Mouse (Mus musculus) neural tube, embryonic 15.5 days (tissue): ENCODE measurements at regions not wholly inside any gene's neighbourhood (a gene's known extent, or its start where the extent isn't known, plus 50 kb on each side); places are given as distances from the start of the nearest gene placed in this dataset.

ENCODE experiments used
- ATAC-seq: fragments of 200-750 bp; cut with Nextera tagmentation; 2 replicates; pipeline ENCODE4 v1.8.0; 2017; ENCODE audit warnings: mild to moderate bottlenecking, moderate TSS enrichment, moderate library complexity; ENCODE audit not compliant: low FRiP score
- H3K27ac ChIP-seq: fragments of 300-500 bp; sonication (generic); replicated peaks from 2 replicates; pipeline ENCODE4 v1.5.1; 2015; ENCODE audit warnings: mild to moderate bottlenecking, inconsistent platforms
- H3K27me3 ChIP-seq: fragments of 300-500 bp; sonication (generic); replicated peaks from 2 replicates; pipeline ENCODE4 v1.6.1; 2015; ENCODE audit warnings: inconsistent platforms
- H3K36me3 ChIP-seq: fragments of 300-500 bp; sonication (generic); 2 replicates; pipeline ENCODE4 v1.6.1; 2015; ENCODE audit warnings: inconsistent platforms
- H3K4me1 ChIP-seq: fragments of 300-500 bp; sonication (generic); 2 replicates; pipeline ENCODE4 v1.6.1; 2015; ENCODE audit warnings: inconsistent platforms
- H3K4me2 ChIP-seq: fragments of 300-500 bp; sonication (generic); 2 replicates; pipeline ENCODE4 v1.6.1; 2015; ENCODE audit warnings: inconsistent platforms, mild to moderate bottlenecking, moderate library complexity
- H3K4me3 ChIP-seq: fragments of 300-500 bp; sonication (generic); replicated peaks from 2 replicates; pipeline ENCODE4 v1.5.1; 2015; ENCODE audit warnings: mild to moderate bottlenecking, inconsistent platforms
- H3K9ac ChIP-seq: fragments of 300-500 bp; sonication (generic); replicated peaks from 2 replicates; pipeline ENCODE4 v1.6.1; 2015; ENCODE audit warnings: mild to moderate bottlenecking, inconsistent platforms
- H3K9me3 ChIP-seq: fragments of 300-500 bp; sonication (generic); replicated peaks from 2 replicates; pipeline ENCODE4 v1.6.1; 2016; ENCODE audit warnings: inconsistent platforms
- WGBS: fragments of 180-500 bp; shearing (Covaris S2); methylation state at CpG from one replicate; pipeline ENCODE4 v1.1.7; 2015; ENCODE audit warnings: mixed read lengths; 5-methylcytosine and 5-hydroxymethylcytosine counted together

GRCm38 (mm10) chr5:39960981-39961380 lies 205.7 kb upstream of the Hs3st1 start:
- Histone ChIP-seq H3K36me3 (no peaks in the 10 kb centered on the region), H3K27me3 (no peaks in the 10 kb centered on the region), H3K4me3 (no peak overlapping the region), H3K9me3 (no peaks in the 10 kb centered on the region), H3K9ac (no peak overlapping the region), H3K4me1 (no peaks in the 10 kb centered on the region), H3K27ac (no peak overlapping the region), H3K4me2 (no peak overlapping the region)
- ATAC-seq: no peak
- WGBS: 29% methylated on average over 4 of the region's 4 CpGs

- Histone ChIP-seq H3K4me1 (no peaks in the 10 kb centered on the region), H3K4me2 (no peak overlapping the region), H3K36me3 (no peaks in the 10 kb centered on the region), H3K9ac (no peak overlapping the region), H3K27me3 (no peaks in the 10 kb centered on the region), H3K9me3 (no peaks in the 10 kb centered on the region), H3K4me3 (no peak overlapping the region), H3K27ac (no peak overlapping the region)
- ATAC-seq: no peak
- WGBS: 87% methylated on average over 2 of the region's 2 CpGs
These were observed 180.3 kb upstream of the Hs3st1 start for GRCm38 (mm10) chr5:39935564-39935963.

DNA sequence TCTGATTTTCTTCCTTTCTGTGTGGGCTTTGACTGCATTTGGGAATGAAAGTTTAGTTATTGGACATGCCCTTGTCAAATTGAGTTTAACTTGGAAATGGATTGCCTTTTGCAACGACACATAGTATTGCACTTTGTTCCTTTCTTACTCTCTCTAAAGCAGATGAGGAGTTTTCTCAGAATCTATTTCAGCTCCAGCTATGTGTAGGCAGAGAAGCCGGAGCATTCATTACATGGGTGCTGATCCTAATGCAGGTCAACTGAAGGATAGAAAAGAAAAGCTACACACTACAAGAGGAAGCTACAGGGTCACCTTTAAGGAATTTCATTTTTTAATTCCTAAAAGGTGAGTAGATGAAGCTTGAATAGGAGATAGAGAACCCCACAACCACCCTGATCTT lies 176.6 kb upstream of the Hs3st1 start:
- Histone ChIP-seq H3K27me3 (no peaks in the 10 kb centered on the region), H3K9ac (no peak overlapping the region), H3K27ac (no peak overlapping the region), H3K36me3 (no peaks in the 10 kb centered on the region), H3K4me2 (no peak overlapping the region), H3K9me3 (no peaks in the 10 kb centered on the region), H3K4me3 (no peak overlapping the region), H3K4me1 (no peaks in the 10 kb centered on the region)
- no peak for ATAC-seq
- 88% methylated on average over 2 of the region's 2 CpGs for WGBS

DNA sequence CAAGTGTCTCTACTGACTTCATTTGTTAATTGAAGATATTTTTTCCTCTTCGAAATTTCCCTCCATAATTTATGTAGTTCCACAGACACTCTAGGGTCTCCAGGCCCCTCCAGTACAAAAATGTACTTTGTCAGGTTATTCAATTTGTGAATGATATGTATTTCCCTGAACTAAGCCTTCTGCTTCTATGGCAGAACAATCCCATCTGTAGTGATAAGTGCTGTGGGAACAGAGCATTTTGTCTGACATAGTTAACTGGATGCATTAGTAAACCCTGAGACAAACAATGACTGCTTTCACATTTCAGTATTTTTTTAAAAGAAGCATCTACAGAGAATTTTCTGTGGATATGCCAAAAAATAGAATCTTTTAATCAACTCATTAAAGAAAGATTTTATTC lies 154.1 kb upstream of the Hs3st1 start:
- Histone ChIP-seq H3K36me3 (no peaks in the 10 kb centered on the region), H3K9ac (no peak overlapping the region), H3K27me3 (no peaks in the 10 kb centered on the region), H3K27ac (no peak overlapping the region), H3K9me3 (no peaks in the 10 kb centered on the region), H3K4me2 (no peak overlapping the region), H3K4me3 (no peak overlapping the region), H3K4me1 (no peaks in the 10 kb centered on the region)
- no peak for ATAC-seq
- WGBS: 71% methylated on average over 1 of the region's 1 CpGs

- Histone ChIP-seq H3K9ac (no peak overlapping the region), H3K4me3 (no peak overlapping the region), H3K4me2 (no peak overlapping the region), H3K36me3 (no peaks in the 10 kb centered on the region), H3K4me1 (no peaks in the 10 kb centered on the region), H3K27me3 (no peaks in the 10 kb centered on the region), H3K27ac (no peak overlapping the region), H3K9me3 (no peaks in the 10 kb centered on the region)
- WGBS: 67% methylated on average over 2 of the region's 2 CpGs
- ATAC-seq: no peak
These were observed 116.4 kb upstream of the Hs3st1 start for GRCm38 (mm10) chr5:39871723-39872085.

GRCm38 (mm10) chr5:39870835-39871722 lies 115.8 kb upstream of the Hs3st1 start:
- no peak for ATAC-seq
- H3K27ac ChIP-seq: no peak overlapping the region
- H3K4me1 ChIP-seq: no peaks in the 10 kb centered on the region
- H3K9ac ChIP-seq: no peak overlapping the region
- no peak overlapping the region for H3K4me2 ChIP-seq
- no peaks in the 10 kb centered on the region for H3K27me3 ChIP-seq
- 43% methylated on average over 10 of the region's 10 CpGs for WGBS
- H3K36me3 ChIP-seq: no peaks in the 10 kb centered on the region
- no peaks in the 10 kb centered on the region for H3K9me3 ChIP-seq
- no peak overlapping the region for H3K4me3 ChIP-seq

DNA sequence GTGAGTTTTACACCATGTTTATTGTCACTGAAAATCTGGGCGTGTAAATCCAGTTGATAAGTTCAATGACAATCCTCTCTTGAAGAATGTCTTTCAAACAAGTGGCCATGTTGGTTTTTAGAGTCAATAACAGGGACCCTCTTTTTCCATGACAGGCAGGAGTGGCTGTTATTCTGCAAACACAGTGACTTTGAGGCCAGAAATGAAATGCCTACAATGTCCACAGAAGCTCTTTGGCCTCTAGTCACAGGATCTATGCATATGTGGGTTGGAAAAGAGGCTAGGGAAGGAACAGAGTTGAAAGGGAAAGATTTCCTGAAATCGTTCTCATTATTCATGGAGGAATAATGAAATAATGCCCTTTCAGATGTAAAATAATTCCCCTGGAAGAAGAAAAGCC lies 101.9 kb upstream of the Hs3st1 start:
- H3K36me3 ChIP-seq: no peaks in the 10 kb centered on the region
- WGBS: 45% methylated on average over 2 of the region's 2 CpGs
- no peak overlapping the region for H3K27ac ChIP-seq
- H3K27me3 ChIP-seq: no peaks in the 10 kb centered on the region
- H3K4me1 ChIP-seq: 0 out of 2 replicates have a peak, but pooled peaks cover 5% of the 10 kb centered on the region
- H3K4me3 ChIP-seq: no peak overlapping the region
- H3K9ac ChIP-seq: no peak overlapping the region
- H3K9me3 ChIP-seq: no peaks in the 10 kb centered on the region
- no peak overlapping the region for H3K4me2 ChIP-seq
- ATAC-seq: no peak

GRCm38 (mm10) chr5:39856616-39857156 lies 101.4 kb upstream of the Hs3st1 start:
- Histone ChIP-seq H3K4me1 (0 out of 2 replicates have a peak, but pooled peaks cover 5% of the 10 kb centered on the region), H3K27me3 (no peaks in the 10 kb centered on the region), H3K27ac (no peak overlapping the region), H3K9ac (no peak overlapping the region), H3K4me2 (no peak overlapping the region), H3K9me3 (no peaks in the 10 kb centered on the region), H3K4me3 (no peak overlapping the region), H3K36me3 (no peaks in the 10 kb centered on the region)
- peak; percentile 66; the same call in 1 of the 2 replicates for ATAC-seq
- 40% methylated on average over 3 of the region's 3 CpGs for WGBS

DNA sequence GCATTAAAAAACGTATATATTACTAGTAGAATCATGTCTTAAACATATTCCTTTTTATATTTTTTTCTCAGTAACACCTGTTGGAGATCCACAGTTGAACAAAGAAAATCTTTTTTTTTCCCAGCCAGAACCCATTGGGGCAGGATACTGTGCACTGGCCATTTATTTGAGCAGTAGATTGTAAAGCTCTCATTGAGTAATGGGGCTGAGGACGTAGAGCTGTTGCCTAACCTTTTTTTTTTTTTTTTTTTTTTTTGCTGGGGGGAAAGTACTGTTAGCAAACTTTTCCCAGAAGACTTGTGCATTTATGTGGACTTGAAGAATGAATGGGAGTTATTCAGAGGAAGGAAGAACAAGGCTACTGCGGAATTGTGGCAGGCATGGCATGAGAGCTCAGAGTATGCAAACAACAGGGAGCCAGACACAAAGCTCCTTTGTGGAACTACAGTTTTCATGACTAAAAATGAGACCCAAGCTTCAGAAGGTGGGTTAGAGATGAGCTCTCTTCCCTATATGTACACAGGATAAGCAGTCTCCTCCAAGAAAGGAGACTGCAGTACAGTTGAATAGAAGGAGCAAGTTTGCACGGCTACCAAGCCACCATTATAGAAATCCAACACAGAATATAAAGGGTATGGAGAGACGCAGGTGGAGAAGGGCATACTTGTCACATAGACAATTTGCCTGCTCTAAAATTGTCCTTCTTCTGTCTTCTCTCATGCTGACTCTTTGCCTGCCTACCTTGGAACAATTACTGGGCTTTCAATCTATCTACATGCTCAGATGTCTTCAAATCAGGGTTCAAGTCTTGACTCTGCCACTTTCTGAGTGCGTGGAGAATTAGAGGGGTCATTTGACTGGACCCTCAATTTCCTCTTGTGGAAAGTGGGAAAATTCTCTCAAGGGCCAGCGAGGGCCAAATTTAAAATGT lies 100.7 kb upstream of the Hs3st1 start:
- 0 out of 2 replicates have a peak, but pooled peaks cover 5% of the 10 kb centered on the region for H3K4me1 ChIP-seq
- no peak for ATAC-seq
- no peaks in the 10 kb centered on the region for H3K9me3 ChIP-seq
- H3K4me2 ChIP-seq: no peak overlapping the region
- no peaks in the 10 kb centered on the region for H3K36me3 ChIP-seq
- no peak overlapping the region for H3K9ac ChIP-seq
- 62% methylated on average over 7 of the region's 7 CpGs for WGBS
- H3K27me3 ChIP-seq: no peaks in the 10 kb centered on the region
- H3K27ac ChIP-seq: no peak overlapping the region
- no peak overlapping the region for H3K4me3 ChIP-seq

- Histone ChIP-seq H3K27me3 (no peaks in the 10 kb centered on the region), H3K4me1 (no peaks in the 10 kb centered on the region), H3K4me3 (no peak overlapping the region), H3K9me3 (no peaks in the 10 kb centered on the region), H3K27ac (no peak overlapping the region), H3K4me2 (no peak overlapping the region), H3K9ac (no peak overlapping the region), H3K36me3 (no peaks in the 10 kb centered on the region)
- 63% methylated on average over 1 of the region's 1 CpGs for WGBS
- no peak for ATAC-seq
These were observed 91.9 kb upstream of the Hs3st1 start for GRCm38 (mm10) chr5:39847187-39847586.

DNA sequence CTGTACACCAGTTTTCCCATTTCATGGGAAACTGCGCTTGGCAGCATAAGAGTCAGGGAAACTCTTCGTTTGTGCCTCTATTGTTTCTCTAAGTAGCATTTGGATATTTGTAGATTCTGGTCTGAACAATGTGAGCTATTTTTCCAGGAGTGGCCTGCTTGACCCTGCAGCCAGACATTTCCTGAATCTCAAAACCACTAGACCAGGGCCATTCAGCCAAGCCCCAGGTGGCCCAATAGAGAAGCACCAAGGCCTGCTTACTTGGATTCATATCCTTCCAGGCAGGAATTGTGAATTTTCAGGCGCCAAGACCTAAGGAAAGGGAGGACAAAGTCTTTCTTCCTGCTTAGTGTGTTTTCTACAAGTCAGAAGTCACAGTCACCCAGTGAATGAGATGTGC lies 85.9 kb upstream of the Hs3st1 start:
- no peak overlapping the region for H3K27ac ChIP-seq
- WGBS: 73% methylated on average over 3 of the region's 3 CpGs
- no peaks in the 10 kb centered on the region for H3K4me1 ChIP-seq
- H3K9me3 ChIP-seq: no peaks in the 10 kb centered on the region
- no peak overlapping the region for H3K4me2 ChIP-seq
- no peaks in the 10 kb centered on the region for H3K36me3 ChIP-seq
- H3K4me3 ChIP-seq: no peak overlapping the region
- H3K9ac ChIP-seq: no peak overlapping the region
- ATAC-seq: no peak
- H3K27me3 ChIP-seq: no peaks in the 10 kb centered on the region
